Mouse (Mus musculus) frontal cortex, adult 2 months (tissue): Measurements from ENCODE around the gene Ptprm. TPM values are rescaled to one million over a fixed set of nuclear protein-coding genes. Genes with fewer than 3 reads are reported as not detected.

Source experiments
- DNase-seq, 2 experiments: peaks; one replicate each; pipeline ENCODE4 v3.0.0; 2022; ENCODE audit warnings: low spot score in 1 of 2; ENCODE audit errors: extremely low spot score in 1 of 2
- polyA plus RNA-seq: library from polyadenylated mRNA; depleted of rRNA; stranded (reverse); fragments of >200 nt; gene quantifications from 2 replicates; pipeline ENCODE4 v1.2.3, GENCODE M21; 2012; rRNA removed

Gene Ptprm
- polyA plus RNA-seq = 33.3 and 34.7 TPM in 2 replicates

DNA sequence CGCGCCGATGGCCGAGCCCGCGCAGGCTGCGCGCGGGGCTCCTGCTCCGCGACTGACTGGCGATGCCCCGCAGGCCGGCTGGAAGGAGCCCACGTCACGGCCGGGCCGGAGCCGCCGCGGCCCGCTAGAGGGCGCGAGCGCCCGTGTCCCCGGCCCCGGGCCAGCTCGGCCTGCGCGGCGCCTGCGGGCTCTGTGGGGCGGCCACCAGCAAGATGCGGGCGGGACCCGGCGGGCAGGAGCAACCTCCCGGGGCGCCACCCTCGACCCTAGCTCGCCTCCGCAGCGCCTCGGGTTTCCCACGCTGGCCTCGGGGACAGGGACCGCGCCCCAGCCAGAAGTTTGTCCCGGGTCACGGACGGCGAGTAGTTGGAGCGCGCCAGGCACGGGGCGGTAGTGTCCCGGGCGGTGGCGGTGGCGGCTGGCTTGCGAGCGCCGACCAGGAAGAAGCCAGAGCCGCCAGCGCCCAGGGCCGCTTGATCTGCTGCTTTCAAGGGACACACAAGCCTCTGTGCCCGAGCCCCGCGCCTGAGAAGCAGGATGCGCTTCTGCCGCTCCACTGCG is at the start of gene Ptprm:
Gene Ptprm (minus strand): TSS at position 7 of the 561 bp plus-strand sequence.
- peak in 1 of 2 experiments; percentile 61 for DNase-seq

GRCm38 (mm10) chr17:67396205-67396604 is 41.9 kb upstream of the Ptprm start:
- peak in 1 of 2 experiments; percentile 31 for DNase-seq

DNA sequence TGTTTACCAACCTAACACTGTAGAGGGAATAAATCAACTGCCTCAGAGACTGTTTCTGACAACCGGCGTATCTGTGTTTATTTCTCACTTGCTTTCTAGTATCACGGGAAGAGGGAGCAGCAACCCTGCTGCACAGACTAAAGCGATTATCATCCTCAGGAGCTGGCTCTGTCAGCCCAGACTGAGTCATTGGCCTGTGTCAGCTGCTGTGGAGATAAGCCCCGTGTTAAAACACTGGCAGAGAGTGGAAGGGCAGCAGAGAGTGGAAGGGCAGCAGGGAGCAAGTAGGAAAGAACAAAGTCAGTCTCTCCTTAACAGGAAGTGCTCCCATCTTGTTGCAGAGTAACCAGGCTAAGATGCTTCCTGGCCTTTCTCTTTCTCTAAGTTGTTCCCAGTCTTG is 36.6 kb upstream of the Ptprm start:
- peak in 1 of 2 experiments; percentile 7 for DNase-seq

DNA sequence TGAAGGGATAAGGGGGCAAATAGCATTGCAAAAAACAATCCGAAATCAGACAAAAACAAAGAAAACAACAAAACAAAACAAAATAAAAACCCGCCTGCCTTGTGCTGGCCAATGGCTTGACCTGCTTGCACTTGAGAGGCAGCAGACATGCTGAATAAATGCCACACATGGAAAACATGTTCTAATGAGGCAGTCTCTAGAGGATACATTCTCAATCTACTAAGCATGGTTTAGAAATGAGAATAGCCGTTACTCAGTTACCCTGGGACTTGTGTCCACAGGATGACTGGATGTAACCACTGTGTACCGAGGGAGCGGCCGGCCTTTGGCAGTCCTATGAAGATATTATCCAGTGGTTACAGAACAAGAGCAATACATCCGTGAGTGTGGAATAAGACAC is 33.9 kb upstream of the Ptprm start:
- no peak for DNase-seq

DNA sequence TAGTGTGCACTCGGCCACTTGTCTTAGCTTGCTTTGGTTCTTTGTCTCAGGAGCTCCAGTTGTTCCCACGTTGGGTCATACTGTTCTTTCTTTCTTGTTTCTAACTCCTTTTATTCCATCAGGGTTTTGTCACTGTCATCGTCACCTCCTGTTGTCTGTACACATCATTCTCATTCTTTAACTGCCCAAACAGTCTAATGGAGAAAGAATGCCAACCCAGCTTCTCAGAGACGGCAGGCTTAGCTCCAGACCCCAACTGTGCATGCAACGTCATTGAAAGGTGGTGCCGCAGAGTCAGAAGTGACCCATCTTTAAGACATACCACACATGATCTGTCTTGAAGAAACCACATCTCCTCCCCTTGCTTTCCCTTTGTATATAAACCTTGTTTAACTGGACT is 31.0 kb upstream of the Ptprm start:
- no peak for DNase-seq

DNA sequence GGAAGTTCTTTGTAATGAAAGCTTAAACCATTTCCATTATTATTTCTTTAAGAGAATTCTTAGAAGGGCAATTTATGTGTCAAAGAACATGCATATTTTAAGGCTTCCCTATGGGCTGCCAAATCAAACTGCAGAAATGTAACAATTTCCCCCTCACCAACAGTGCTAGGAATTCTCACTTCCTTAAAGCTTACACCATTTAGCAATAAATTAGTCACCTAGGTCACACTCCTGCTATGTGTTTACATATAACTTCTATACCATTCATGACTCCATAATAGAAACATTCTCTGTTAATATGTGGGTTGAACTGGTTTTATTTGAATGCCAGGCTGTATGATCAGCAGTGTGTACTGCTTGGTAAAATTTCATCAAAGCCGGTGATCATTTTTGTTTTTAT is 29.4 kb upstream of the Ptprm start:
- no peak for DNase-seq

- DNase-seq = no peak
These were observed 27.4 kb upstream of the Ptprm start for GRCm38 (mm10) chr17:67381618-67382017.

DNA sequence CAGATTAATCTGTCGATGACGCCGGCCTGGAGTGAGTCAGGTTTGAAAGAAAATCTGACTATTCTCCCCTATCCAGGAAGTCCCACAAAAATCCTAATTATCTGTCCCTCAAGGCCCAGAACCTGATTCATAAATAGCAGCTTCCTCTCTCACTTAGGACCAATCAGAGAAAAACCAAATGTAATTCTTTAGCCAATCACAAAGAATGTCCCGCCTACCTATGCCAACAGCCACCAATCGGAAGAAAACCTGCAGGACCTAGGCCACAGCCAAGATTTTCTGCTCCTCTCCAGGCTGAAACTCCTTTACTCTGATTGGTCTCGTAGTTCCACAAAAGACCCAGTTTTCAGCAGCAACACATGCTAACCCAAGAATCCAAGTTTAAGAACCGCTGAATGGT is 13.6 kb upstream of the Ptprm start:
- DNase-seq = no peak

DNA sequence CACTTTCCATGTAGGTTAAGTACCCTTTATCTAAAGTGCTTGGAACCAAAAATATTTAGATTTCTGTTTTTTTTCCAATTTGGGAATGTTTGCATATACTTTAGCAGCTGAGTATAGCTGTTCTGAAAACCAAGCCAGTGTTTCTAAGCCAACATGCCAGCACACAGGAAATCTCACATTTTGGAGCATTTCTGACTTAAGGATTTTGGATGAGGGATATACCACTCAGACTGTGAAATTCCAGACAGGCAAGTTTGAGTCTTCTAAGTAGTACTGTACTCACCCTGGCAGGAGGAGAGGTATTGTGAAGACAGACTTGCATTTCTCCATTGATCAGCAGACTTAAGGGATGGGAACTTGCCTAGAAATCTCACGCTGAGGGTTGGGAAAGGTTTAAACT is 10.2 kb upstream of the Ptprm start:
- no peak for DNase-seq

DNA sequence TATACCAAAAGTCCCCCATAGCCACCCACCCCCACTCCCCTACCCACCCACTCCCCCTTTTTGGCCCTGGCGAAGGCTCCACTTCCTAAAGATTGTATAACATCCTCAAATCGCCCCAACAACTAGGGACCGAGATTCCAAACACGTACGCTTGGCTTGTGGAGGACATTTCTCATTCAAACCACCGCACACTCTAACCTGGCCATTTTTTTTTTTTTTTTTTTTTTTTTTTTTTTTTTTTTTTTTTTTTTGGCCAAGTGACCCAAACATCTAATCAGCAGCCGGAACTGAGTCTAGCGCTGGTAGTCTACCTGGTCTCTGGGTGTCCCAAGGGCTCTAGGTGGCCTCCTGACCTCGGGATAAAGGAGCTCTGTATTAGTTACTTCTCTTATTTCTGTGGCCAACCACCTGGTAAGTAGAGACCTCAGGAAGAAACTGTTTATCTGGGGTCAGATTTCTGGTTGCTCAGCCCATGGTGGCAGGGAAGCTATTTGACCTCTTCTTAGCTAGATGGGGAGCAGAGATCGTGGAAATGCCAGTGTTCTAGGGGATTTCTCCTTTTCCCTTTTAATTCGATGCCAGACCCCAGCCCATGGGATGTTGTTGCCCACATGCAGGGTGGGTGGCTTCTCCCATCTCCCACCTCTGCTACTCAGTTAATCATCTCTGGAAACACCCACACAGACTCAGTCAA is 9.3 kb upstream of the Ptprm start:
- DNase-seq = no peak

GRCm38 (mm10) chr17:67362131-67362530 is 7.9 kb upstream of the Ptprm start:
- DNase-seq = no peak

- DNase-seq = no peak
These were observed 6.3 kb upstream of the Ptprm start for GRCm38 (mm10) chr17:67360606-67361005.

- DNase-seq = no peak
These were observed 5.3 kb upstream of the Ptprm start for GRCm38 (mm10) chr17:67359578-67359977.

DNA sequence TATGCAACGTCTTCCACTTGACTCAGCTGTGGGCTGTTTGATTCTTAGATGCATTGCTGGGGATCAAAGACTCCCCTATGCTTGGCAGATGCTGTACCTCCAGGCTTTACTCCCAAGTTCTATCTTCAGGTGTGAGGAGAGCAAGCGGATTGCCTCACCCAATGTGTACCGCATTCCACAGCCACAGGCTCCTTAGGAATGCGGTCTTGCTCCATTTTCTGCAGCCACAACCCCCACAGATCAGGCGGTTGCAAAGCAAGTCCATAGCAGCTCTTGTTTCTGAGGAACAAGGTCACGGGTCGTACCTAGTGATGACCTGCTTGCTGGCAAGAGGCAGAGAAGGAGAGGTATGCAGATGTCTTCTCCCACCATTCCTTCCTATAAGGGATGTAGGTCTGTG is 4.3 kb upstream of the Ptprm start:
- DNase-seq = no peak

DNA sequence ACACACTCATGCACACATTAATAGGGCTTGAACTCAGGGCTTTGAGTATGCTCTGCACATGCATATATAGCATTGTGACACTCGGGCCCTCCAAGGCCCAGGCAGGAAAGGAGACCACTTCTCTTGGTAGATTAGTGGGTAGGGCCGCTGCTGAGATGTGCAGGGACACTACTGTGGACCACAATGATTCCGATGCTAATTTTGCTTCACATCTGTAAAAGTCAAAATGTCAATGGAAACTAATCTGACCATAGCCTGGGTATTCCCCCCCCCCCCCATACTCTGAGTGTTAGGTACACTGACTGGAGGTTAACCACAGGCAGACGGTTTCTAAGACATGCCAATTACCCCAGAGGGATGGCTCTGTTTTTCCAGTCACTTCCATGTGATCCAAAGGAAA is 2.9 kb upstream of the Ptprm start:
- DNase-seq = no peak

GRCm38 (mm10) chr17:67355251-67355650 is 994 bp upstream of the Ptprm start:
- no peak for DNase-seq

DNA sequence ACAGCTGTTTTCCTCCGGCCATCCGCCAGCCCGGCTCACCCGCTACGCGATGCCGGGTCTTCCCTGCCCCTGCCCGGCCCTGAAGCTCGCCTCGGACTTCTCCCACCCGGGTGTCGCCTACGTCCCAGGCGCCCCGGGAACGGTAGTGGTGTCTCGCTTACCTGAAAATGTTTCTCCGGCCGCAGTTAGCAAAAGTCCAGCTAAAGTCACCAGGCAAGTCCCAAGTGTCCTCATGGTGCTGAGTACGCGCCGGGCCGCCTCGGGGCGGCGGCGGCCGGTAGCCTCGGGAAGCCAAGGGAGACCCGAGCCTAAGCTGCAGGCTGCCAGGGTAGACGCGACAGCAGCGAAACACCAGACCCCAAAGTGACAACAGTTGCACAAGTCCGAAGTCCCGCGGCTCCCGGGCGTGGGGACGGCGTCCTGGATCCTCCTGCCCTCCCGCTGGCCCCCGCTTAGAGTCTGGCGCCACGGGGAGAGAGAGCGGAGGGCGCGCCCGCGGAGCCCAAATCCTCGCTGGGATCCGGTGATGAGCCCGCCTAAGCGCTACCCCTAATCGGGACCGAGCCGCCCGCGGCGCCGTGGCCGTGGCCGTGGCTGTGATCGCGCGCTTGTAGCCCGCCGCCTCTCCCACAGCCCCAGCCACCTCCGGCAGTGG is 334 bp downstream of the Ptprm start:
- no peak for DNase-seq

DNA sequence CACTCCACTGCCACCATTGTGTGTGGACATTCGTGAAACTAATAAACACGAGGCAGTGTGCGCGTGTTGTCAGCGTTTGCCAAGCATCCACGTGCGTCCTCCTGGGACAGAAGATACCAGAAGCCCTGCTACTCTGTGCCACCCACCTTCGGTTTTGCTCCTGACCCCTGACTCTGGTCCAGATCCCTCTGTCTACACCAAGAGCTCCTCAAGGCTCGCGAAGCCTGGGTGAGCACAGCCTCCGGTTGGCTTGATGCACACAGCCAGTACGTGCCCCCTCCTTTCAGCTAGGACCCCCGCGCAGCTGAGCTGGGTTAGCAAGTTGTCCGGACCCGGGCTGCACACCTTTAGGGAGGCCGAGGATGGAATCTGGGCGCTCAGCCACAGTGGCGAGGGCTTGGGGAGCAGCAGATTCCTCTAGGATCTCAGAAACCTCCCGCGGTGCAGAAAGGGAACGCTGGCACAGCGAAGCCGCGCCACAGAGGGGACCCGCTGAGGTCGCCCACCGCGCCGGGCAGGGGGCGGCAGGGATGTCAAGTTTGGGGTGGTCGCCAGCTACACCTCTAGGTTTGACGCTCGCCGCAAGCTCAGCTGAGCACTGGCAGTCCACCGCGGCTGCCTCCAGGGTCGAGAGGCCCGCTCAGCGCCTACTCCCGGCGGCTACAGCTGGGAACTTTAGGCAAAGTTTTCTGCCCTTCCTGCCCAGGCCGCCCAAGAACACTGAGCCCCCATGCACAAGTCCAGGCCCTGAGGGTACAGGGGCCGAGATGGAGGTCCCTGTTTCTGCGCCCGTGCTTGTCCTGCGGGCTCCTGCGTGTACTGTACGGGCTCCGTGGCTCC is 1.1 kb downstream of the Ptprm start:
- peak in 1 of 2 experiments; percentile 16 for DNase-seq

DNA sequence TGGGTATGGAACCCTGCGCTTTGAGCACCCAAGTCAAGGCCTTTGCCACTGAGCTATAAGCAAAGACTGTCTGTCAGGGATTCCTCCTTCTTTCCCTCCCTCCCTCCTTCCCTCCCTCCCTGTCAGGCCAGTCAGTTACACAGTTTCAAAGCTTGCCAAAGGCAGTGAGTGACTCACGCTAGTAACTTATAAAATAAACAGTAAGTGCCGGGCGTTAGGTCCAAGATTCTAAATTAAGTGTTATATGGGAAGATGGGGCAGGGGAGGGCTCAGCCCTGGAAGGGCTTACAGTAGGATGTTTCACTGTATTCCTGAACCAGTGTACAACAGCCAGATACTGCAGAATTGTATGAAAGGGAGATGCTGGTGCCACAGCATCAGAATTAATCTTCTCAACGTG is 2.8 kb downstream of the Ptprm start:
- DNase-seq = no peak

DNA sequence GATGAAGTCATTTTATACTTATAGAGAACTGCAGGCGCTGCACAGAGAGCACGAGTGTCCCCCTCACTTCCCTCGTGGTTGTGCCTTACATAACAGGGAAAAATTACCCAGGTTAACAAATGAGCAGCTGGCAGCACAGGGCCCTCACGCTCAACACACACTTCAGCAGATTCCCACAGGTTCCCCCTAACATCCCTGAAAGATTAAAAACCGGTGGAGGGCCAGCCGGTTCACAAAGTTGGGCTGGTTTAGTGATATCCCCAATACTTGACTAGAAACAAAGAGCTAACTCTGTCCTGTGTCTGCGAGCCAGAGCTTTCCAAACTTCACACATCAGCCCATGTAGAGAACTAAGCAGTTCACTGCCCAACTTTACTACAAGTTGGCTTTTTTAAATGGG is 3.7 kb downstream of the Ptprm start:
- no peak for DNase-seq

GRCm38 (mm10) chr17:67349594-67349993 is 4.7 kb downstream of the Ptprm start:
- no peak for DNase-seq
